Mouse (Mus musculus): ENCODE data around the gene Manea. TPM values are rescaled to one million over a fixed set of nuclear protein-coding genes. Genes with fewer than 3 reads are reported as not detected.
"Not testable (repeated sequence)": the region's sequence is repeated elsewhere in the genome, so short reads cannot be mapped to it uniquely, and the experiment has no call there.

The Manea gene
- polyA plus RNA-seq, 1 experiment from 2014 or later, result 16.1 TPM

GRCm38 (mm10) chr4:26338604-26339003, 8.1 kb downstream of the Manea start:
- Histone ChIP-seq H3K4me1 (ENCODE audit: insufficient read depth) (no peaks in the 10 kb centered on the region), H3K9ac (no peak overlapping the region), H3K27ac (ENCODE audit: low read depth) (no peak overlapping the region), H3K36me3 (ENCODE audit: insufficient read depth) (0 out of 2 replicates have a peak, but pooled peaks cover 12% of the 10 kb centered on the region), H3K4me2 (no peak overlapping the region), H3K27me3 (ENCODE audit: insufficient read depth, low read length) (no peaks in the 10 kb centered on the region), H3K4me3 (ENCODE audit: low read depth, low read length) (no peak overlapping the region), H3K9me3 (ENCODE audit: low read depth, low read length) (no peaks in the 10 kb centered on the region)
- TF ChIP-seq CTCF (IDR thresholded peaks at IDR 0.05; ENCODE audit: low read depth), result no peak
- ATAC-seq (ENCODE audit: insufficient read depth) (no peak), DNase-seq (no peak)
- WGBS, result 82% methylated on average over 5 of the region's 5 CpGs

DNA sequence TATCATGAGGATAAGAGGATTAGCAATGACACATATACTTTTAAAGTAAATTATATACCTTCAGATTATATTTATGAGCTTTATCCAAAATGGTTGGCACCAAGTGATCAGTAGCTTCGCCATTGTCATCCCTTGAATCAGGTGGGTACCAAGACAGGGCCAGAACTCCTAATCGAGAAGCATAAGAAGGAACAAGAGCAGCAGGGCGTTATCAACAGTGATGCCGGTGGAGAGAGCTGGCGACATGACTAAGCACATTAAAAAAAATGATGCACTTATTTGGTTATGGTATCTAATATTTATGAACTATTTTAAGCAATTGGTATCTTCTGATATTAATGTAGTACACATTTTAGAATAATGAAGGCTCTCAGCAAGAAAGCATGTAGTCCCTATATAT, 10.1 kb downstream of the Manea start:
- H3K27ac ChIP-seq (ENCODE audit: low read depth), result no peak overlapping the region
- H3K9me3 ChIP-seq (ENCODE audit: low read depth, low read length), result no peaks in the 10 kb centered on the region
- H3K36me3 ChIP-seq (ENCODE audit: insufficient read depth), result 0 out of 2 replicates have a peak, but pooled peaks cover 12% of the 10 kb centered on the region
- no peak for ATAC-seq (ENCODE audit: insufficient read depth)
- TF ChIP-seq CTCF (IDR thresholded peaks at IDR 0.05; ENCODE audit: low read depth), result no peak
- H3K27me3 ChIP-seq (ENCODE audit: insufficient read depth, low read length), result no peaks in the 10 kb centered on the region
- 94% methylated on average over 5 of the region's 5 CpGs for WGBS
- H3K4me2 ChIP-seq, result no peak overlapping the region
- no peak for DNase-seq
- H3K4me1 ChIP-seq (ENCODE audit: insufficient read depth), result no peaks in the 10 kb centered on the region
- H3K4me3 ChIP-seq (ENCODE audit: low read depth, low read length), result no peak overlapping the region
- no peak overlapping the region for H3K9ac ChIP-seq

- not testable (repeated sequence) for H3K9ac ChIP-seq; DNase-seq; H3K4me1 ChIP-seq (ENCODE audit: insufficient read depth); H3K27ac ChIP-seq (ENCODE audit: low read depth); H3K9me3 ChIP-seq (ENCODE audit: low read depth, low read length); H3K36me3 ChIP-seq (ENCODE audit: insufficient read depth); H3K4me2 ChIP-seq; ATAC-seq (ENCODE audit: insufficient read depth); H3K27me3 ChIP-seq (ENCODE audit: insufficient read depth, low read length); H3K4me3 ChIP-seq (ENCODE audit: low read depth, low read length)
- 77% methylated on average over 1 of the region's 1 CpGs for WGBS
Measured at GRCm38 (mm10) chr4:26304731-26305130, 42.0 kb downstream of the Manea start.

DNA sequence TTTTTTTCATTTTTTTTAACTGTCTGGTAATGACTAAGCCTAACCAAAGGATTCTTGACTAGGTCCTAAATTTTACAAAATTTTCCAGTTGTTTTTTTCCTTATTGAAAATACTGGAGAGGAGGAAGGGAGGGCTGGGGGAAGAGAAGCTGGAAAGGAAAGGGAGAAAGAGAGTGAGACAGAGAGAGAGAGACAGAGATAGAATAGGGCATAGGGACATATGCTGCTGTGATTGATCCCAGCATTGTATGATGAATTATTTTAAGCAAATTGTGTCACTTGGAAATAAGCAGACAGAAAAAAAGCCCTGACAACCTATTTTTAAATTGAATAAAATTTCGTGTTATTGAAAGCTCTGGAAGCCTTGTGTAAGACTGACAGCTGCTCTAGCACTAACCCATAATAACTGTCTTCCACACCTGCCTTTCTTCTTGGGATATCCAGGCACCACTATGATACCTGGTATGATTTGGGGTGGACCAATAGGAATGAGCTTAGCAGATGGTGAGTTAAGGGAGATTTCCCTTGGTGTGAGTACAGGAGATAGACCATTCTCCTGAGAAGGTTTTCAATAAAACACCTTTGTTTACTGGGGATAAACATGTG, 69.5 kb downstream of the Manea start:
- Histone ChIP-seq H3K4me2 (no peak overlapping the region), H3K9ac (no peak overlapping the region), H3K4me3 (ENCODE audit: low read depth, low read length) (no peak overlapping the region), H3K9me3 (ENCODE audit: low read depth, low read length) (no peaks in the 10 kb centered on the region), H3K4me1 (ENCODE audit: insufficient read depth) (no peaks in the 10 kb centered on the region), H3K27ac (ENCODE audit: low read depth) (no peak overlapping the region), H3K36me3 (ENCODE audit: insufficient read depth) (no peaks in the 10 kb centered on the region), H3K27me3 (ENCODE audit: insufficient read depth, low read length) (no peaks in the 10 kb centered on the region)
- no peak for TF ChIP-seq CTCF (IDR thresholded peaks at IDR 0.05; ENCODE audit: low read depth)
- WGBS, result 26% methylated on average over 1 of the region's 1 CpGs
- DNase-seq (no peak), ATAC-seq (ENCODE audit: insufficient read depth) (no peak)

- Histone ChIP-seq H3K4me2 (no peak overlapping the region), H3K9me3 (ENCODE audit: low read depth, low read length) (no peaks in the 10 kb centered on the region), H3K4me3 (ENCODE audit: low read depth, low read length) (no peak overlapping the region), H3K4me1 (ENCODE audit: insufficient read depth) (no peaks in the 10 kb centered on the region), H3K9ac (no peak overlapping the region), H3K27ac (ENCODE audit: low read depth) (no peak overlapping the region), H3K36me3 (ENCODE audit: insufficient read depth) (no peaks in the 10 kb centered on the region), H3K27me3 (ENCODE audit: insufficient read depth, low read length) (no peaks in the 10 kb centered on the region)
- DNase-seq (no peak), ATAC-seq (ENCODE audit: insufficient read depth) (no peak)
- TF ChIP-seq CTCF (IDR thresholded peaks at IDR 0.05; ENCODE audit: low read depth), result no peak
Measured at GRCm38 (mm10) chr4:26276264-26276663, 70.4 kb downstream of the Manea start.

DNA sequence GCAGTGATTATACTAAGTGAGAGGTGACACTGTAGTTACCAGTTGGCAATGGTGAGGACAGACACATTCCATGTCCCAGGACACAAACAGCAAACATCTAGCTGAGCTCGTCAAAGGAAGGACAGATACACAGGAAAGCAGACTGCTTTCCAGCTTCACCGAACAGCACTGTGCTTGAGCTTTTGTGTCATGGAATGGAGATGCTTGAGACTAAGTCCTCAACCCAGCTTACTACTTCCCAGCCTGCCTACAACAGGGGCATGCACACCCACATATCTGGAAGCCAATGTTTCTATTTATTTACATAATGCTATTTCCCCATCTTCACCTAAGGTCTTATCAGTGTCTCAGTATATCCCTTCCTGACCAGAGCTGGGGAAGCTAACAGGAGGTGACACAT, 70.9 kb downstream of the Manea start:
- Histone ChIP-seq H3K36me3 (ENCODE audit: insufficient read depth) (no peaks in the 10 kb centered on the region), H3K4me3 (ENCODE audit: low read depth, low read length) (no peak overlapping the region), H3K9ac (no peak overlapping the region), H3K9me3 (ENCODE audit: low read depth, low read length) (no peaks in the 10 kb centered on the region), H3K27ac (ENCODE audit: low read depth) (no peak overlapping the region), H3K27me3 (ENCODE audit: insufficient read depth, low read length) (no peaks in the 10 kb centered on the region), H3K4me2 (no peak overlapping the region), H3K4me1 (ENCODE audit: insufficient read depth) (no peaks in the 10 kb centered on the region)
- no peak for TF ChIP-seq CTCF (IDR thresholded peaks at IDR 0.05; ENCODE audit: low read depth)
- 60% methylated on average over 2 of the region's 2 CpGs for WGBS
- DNase-seq (no peak), ATAC-seq (ENCODE audit: insufficient read depth) (no peak)

Measured in lung, embryonic 14.5 days (tissue).